Mouse (Mus musculus) C3H10T1/2 (cell line): ENCODE results near the gene Slc39a13. TPM values are rescaled to one million over a fixed set of nuclear protein-coding genes. Genes with fewer than 3 reads are reported as not detected.

Source experiments
- polyA plus RNA-seq, 2 experiments: library from polyadenylated mRNA; unstranded; fragments of >200 nt; fragmentation: generic; extraction: Trizol; gene quantifications; one replicate each; pipeline ENCODE4 v1.2.1; 2012; ENCODE audit warnings: missing spikeins in 2 of 2

Slc39a13 gene
- 10 to 100 TPM; 32.7 to 63.7 TPM for polyA plus RNA-seq

GRCm38 (mm10) chr2:91070076-91070800, at the start of gene Slc39a13:
Slc39a13 (minus strand) TSS chr2:91070417.

DNA sequence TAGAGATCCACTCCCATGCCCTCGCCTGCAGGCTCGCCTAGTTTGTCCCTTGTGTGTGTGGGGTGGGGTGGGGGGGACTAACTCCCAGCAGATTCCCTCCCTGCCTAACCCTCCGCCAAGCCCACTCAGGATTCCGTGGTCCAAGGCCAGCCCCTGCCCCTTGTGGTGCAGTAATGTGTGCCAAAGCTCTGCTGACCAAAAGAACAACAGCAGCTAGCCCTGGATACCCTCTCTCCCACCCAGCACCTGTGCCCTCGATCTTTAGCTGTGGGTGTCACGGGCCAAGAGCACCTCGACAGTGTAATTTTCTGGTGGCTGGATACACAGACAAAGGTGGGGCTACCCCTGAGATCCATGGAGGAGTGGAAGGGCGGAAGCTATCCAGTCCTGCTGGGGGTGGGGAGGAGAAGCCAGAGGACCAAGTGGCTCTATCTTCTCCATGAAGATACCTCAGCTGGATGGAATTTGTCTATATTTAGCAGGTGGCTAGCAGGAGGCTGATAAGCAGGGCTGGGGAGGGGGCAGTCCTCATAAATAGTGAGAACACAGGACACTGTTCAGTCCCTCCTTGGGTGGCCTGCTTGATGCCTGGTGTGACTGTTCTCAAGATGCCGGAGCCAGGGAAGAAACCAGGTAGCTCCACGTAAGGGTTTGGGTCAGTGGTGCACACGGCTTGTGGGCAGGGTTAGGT, 47.5 kb upstream of the Slc39a13 start, which contains the start of gene Mybpc3:
TSS of gene Mybpc3 (plus strand) at position 560 of the 691 bp plus-strand sequence.

DNA sequence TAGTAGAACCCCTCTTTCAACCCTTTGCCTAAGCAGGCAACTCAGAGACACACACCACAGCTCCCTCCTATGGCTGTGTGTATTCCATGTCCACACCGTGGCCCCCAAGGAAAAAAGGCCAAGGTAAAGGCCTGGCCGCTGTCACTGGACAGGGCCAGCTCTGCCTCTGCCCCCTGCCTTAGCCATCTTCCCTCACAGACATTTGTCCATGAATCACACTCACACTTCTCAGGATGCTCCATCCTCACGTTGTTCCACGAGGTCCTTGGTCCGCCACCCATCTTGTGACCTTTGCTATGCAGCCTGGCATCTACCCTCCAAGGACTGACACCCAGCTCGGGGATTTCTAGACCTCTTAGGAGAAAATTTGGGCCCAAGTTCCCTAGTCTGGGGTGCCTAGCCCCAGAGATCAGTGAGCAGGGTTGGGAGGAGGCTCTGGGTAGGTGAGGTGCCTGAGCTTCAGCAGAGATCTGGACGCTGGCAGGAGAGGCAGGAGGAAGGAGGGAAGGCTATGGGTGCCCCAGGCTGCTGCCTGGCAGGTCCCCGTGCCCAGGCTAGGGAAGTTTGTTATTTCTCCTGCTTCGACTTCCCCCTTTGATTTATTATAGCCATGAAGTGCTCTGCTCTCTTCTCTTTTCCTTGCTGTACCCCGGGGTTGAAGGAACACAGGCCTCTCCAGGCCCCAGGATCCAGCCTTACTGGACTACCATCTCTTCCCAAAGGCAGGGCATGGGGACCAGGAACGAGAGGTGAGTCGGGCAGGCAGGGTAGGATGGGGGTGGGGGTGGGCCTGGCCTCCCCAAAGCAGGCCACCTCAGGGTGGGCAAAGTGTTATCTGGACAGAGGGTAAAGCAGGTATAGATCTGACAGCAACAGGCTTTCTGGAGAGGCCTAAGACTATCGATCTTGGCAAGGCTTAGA, 11.8 kb upstream of the Slc39a13 start, which contains the start of gene Spi1:
TSS of gene Spi1 (plus strand) at position 616 of the 921 bp plus-strand sequence.

DNA sequence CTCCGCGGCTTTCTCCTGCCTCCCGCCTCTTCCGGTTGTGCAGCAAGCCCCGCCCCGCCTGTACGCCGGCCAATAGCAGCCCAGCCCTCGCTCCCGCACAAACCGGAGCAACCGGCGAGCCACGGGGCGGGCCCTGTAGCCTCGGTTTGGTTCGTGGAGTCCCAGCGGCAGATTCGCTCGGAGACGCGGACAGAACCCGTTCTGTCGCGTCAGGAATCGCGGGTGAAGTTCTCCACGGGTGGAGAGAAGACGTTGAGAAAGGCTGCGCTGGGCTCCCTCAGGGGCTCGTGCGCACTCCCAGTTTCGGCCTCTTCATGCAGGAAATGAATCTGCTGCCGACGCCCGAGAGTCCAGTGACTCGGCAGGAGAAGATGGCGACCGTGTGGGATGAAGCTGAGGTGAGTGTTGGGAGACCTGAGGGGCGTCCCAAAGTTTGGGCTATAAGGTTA, 16.3 kb downstream of the Slc39a13 start, which contains the start of gene Psmc3:
TSS of gene Psmc3 (plus strand) at position 76 of the 449 bp plus-strand sequence.

DNA sequence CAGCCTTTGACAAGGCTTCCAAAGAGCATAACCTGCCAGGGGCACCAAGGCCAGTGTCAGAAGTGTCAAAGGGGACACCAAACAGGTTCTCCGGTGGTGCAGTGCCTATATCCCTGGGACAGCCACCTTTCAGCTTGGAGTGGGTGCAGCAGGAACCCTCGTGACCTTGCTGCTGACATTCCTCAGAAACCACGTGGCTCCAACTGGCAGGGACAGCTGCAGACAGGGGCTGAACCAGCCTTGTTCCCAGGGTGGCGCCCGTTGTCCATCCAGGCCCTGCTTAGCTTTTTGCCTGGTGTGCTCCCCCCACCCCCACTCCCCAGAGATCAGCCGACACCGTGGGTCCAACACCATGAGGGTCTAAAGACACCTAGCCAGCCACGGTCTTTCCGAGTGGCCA, 34.8 kb downstream of the Slc39a13 start, which contains the start of gene Rapsn:
TSS of gene Rapsn (plus strand) at position 236 of the 400 bp plus-strand sequence.

Other genes with a start within 250 kb of the Slc39a13 start
- 100 to 1,000 TPM in 1 of 2 experiments, 10 to 100 TPM in 1; 79.0 to 232 TPM for gene Mtch2, start 223.3 kb downstream of the Slc39a13 start, polyA plus RNA-seq
- under 1 TPM in 1 of 2 experiments, not detected in 1; 0.05 TPM for gene C1qtnf4, start 184.6 kb downstream of the Slc39a13 start, polyA plus RNA-seq
- gene Kbtbd4, start 165.7 kb downstream of the Slc39a13 start, polyA plus RNA-seq = 10 to 100 TPM in 1 of 2 experiments, 1 to 10 TPM in 1; 4.6 to 16.5 TPM
- 100 to 1,000 TPM; 135 to 137 TPM for gene Ndufs3, start 165.6 kb downstream of the Slc39a13 start, polyA plus RNA-seq
- 10 to 100 TPM in 1 of 2 experiments, 1 to 10 TPM in 1; 4.8 to 20.5 TPM for gene Celf1, start 130.0 kb downstream of the Slc39a13 start, polyA plus RNA-seq
- gene Rapsn, start 34.8 kb downstream of the Slc39a13 start, polyA plus RNA-seq = 1 to 10 TPM in 1 of 2 experiments, under 1 TPM in 1; 0.73 to 2.1 TPM
- 100 to 1,000 TPM; 217 to 272 TPM for gene Psmc3, start 16.4 kb downstream of the Slc39a13 start, polyA plus RNA-seq
- under 1 TPM in 1 of 2 experiments, not detected in 1; 0.04 TPM for gene Spi1, start 12.0 kb upstream of the Slc39a13 start, polyA plus RNA-seq
- gene Mybpc3, start 47.7 kb upstream of the Slc39a13 start, polyA plus RNA-seq = under 1 TPM in 1 of 2 experiments, not detected in 1; 0.02 TPM
- gene Madd, start 113.4 kb upstream of the Slc39a13 start, polyA plus RNA-seq = 1 to 10 TPM; 1.8 to 6.0 TPM
- under 1 TPM; 0.14 to 0.42 TPM for gene Nr1h3, start 132.4 kb upstream of the Slc39a13 start, polyA plus RNA-seq
- gene Acp2, start 132.5 kb upstream of the Slc39a13 start, polyA plus RNA-seq = 10 to 100 TPM in 1 of 2 experiments, 1 to 10 TPM in 1; 3.2 to 18.6 TPM
- 1 to 10 TPM in 1 of 2 experiments, under 1 TPM in 1; 0.44 to 3.9 TPM for gene Ddb2, start 166.6 kb upstream of the Slc39a13 start, polyA plus RNA-seq
- 10 to 100 TPM; 20.4 to 37.9 TPM for gene Pacsin3, start 185.5 kb upstream of the Slc39a13 start, polyA plus RNA-seq
- gene Arfgap2, start 194.6 kb upstream of the Slc39a13 start, polyA plus RNA-seq = 10 to 100 TPM; 42.7 to 46.6 TPM